Mouse (Mus musculus) small intestine, adult 2 months (tissue): ENCODE measurements around the gene Poldip3. TPM values are rescaled to one million over a fixed set of nuclear protein-coding genes. Genes with fewer than 3 reads are reported as not detected.

ENCODE experiments used
- H3K27ac ChIP-seq: fragments of 200-500 bp; 2 replicates; pipeline ENCODE4 v1.5.1; 2012; ENCODE audit warnings: low read depth, low read length, control low read depth, inconsistent platforms; ENCODE audit not compliant: insufficient read depth
- H3K27me3 ChIP-seq: fragments of 200-500 bp; 2 replicates; pipeline ENCODE4 v1.6.1; 2012; ENCODE audit warnings: mild to moderate bottlenecking, moderate library complexity, low read length, inconsistent platforms; ENCODE audit not compliant: control insufficient read depth, insufficient read depth
- H3K36me3 ChIP-seq: fragments of 200-500 bp; 2 replicates; pipeline ENCODE4 v1.6.1; 2012; ENCODE audit warnings: mild to moderate bottlenecking, low read length, control low read depth, inconsistent platforms; ENCODE audit not compliant: control insufficient read depth, insufficient read depth
- H3K4me1 ChIP-seq: fragments of 200-500 bp; 2 replicates; pipeline ENCODE4 v1.6.1; 2012; ENCODE audit warnings: low read length, inconsistent platforms, mixed read lengths; ENCODE audit not compliant: control insufficient read depth, insufficient read depth, insufficient read length
- H3K4me3 ChIP-seq: fragments of 200-500 bp; 2 replicates; pipeline ENCODE4 v1.5.1; 2012; ENCODE audit warnings: low read depth, mild to moderate bottlenecking, control low read depth, inconsistent platforms, low read length, moderate library complexity
- CTCF ChIP-seq: fragments of 200-500 bp; IDR thresholded peaks from 2 replicates; pipeline ENCODE4 v1.5.1; 2012; ENCODE audit warnings: low read depth, mild to moderate bottlenecking, control low read depth, inconsistent platforms, low read length, moderate library complexity, mixed read lengths; ENCODE audit not compliant: insufficient replicate concordance, insufficient read length; ENCODE audit errors: extremely low read depth
- POLR2A ChIP-seq: fragments of 200-500 bp; IDR thresholded peaks from 2 replicates; pipeline ENCODE4 v1.6.1; 2012; ENCODE audit warnings: low read depth, mild to moderate bottlenecking, control low read depth, inconsistent platforms, low read length, moderate library complexity
- WGBS: fragments of 180-500 bp; shearing (Covaris S2); methylation state at CpG from one replicate; pipeline ENCODE4 v1.1.7; 2018; 5-methylcytosine and 5-hydroxymethylcytosine counted together
- polyA plus RNA-seq: library from polyadenylated mRNA; depleted of rRNA; stranded (reverse); fragments of >200 nt; gene quantifications from 2 replicates; pipeline ENCODE4 v1.2.3, GENCODE M21; 2012; rRNA removed

Poldip3 gene
- polyA plus RNA-seq, 1 experiment: 46.7 TPM

DNA sequence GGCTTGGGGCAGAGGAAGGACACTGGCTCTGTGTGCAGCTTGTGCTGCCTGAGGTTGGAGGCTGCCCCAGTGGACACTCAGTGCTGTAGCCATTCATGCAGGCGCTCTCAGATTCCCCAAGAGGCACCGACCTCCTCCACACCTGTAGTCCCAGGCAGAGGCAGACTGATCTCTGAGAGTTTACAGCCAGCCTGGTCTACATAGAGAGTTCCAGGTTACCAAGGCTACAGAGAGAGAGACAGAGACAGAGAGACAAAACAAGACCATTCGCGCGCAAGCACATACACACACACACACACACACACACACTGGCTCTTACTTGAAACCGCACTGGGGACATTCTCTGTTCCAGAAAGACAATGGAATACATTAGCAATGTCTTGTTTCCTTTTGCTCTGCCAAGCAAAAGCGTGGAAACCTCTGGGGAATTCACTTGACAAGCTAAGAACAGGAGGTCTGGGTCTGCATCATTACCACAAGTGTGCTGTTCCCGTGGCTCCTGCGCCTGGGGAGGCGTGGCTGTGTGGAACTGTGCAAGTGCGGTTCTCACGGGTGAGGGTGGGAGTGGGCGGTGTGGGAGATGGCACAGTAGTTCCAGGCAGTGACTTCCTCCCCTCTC lies 65.1 kb downstream of the Poldip3 start:
- Histone ChIP-seq H3K36me3 (no peaks in the 10 kb centered on the region), H3K27ac (no peak overlapping the region), H3K4me3 (no peak overlapping the region), H3K27me3 (no peaks in the 10 kb centered on the region), H3K4me1 (peaks cover 8% of the 10 kb centered on the region)
- WGBS: 63% methylated on average over 13 of the region's 13 CpGs
- TF ChIP-seq POLR2A: no peak
- no peak for TF ChIP-seq CTCF

DNA sequence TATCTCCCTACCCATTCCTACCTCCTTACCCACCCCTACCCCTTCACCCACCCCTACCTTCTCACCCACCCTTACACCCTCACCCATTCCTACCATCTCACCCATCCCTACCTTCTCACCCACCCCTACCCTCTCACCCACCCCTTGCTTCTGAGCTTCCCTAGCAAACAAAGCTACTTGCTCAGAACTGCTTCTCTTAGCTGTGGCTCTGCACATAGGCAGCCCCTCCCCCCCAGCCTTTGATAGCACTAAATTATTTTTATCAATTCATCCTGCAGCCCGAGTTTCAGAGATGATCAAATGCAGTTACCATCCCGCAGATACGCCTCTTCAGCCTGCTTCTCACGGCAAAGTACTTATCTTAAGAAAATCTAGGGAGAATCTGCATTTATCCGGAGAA lies 65.7 kb downstream of the Poldip3 start:
- no peak for TF ChIP-seq POLR2A
- TF ChIP-seq CTCF: no peak
- H3K4me3 ChIP-seq: no peak overlapping the region
- 69% methylated on average over 5 of the region's 5 CpGs for WGBS
- H3K36me3 ChIP-seq: no peaks in the 10 kb centered on the region
- H3K27me3 ChIP-seq: no peaks in the 10 kb centered on the region
- H3K27ac ChIP-seq: no peak overlapping the region
- H3K4me1 ChIP-seq: peaks cover 6% of the 10 kb centered on the region

Other genes with a start within 250 kb of the Poldip3 start
- 8.3 and 20.0 TPM in 2 replicates for gene Tcf20, start 161.5 kb downstream of the Poldip3 start, polyA plus RNA-seq
- gene Nfam1, start 116.1 kb downstream of the Poldip3 start, polyA plus RNA-seq: 2.1 TPM in 2 replicates
- 51.2 and 133 TPM in 2 replicates for gene Serhl, start 59.9 kb downstream of the Poldip3 start, polyA plus RNA-seq
- gene Rrp7a, start 26.6 kb downstream of the Poldip3 start, polyA plus RNA-seq: 33.1 and 72.4 TPM in 2 replicates
- 426 and 624 TPM in 2 replicates for gene Cyb5r3, start 23.2 kb upstream of the Poldip3 start, polyA plus RNA-seq
- gene A4galt, start 102.4 kb upstream of the Poldip3 start, polyA plus RNA-seq: 9.7 and 16.7 TPM in 2 replicates
- 39.6 and 88.2 TPM in 2 replicates for gene Arfgap3, start 200.9 kb upstream of the Poldip3 start, polyA plus RNA-seq